Mouse (Mus musculus) forebrain, embryonic 14.5 days (tissue): ENCODE results near the gene Blzf1. TPM values are rescaled to one million over a fixed set of nuclear protein-coding genes. Genes with fewer than 3 reads are reported as not detected.
A peak's percentile ranks its signal among the peaks of the same experiment; 100 is the strongest.

ENCODE experiments used
- ATAC-seq: fragments of 200-750 bp; cut with Nextera tagmentation; 2 replicates; pipeline ENCODE4 v1.8.0; 2017; ENCODE audit warnings: mild to moderate bottlenecking, moderate library complexity
- DNase-seq: peaks from one replicate; pipeline ENCODE4 v3.0.0-alpha.2; 2015; ENCODE audit warnings: low spot score
- H3K27ac ChIP-seq: fragments of 300-500 bp; sonication (generic); 2 replicates; pipeline ENCODE4 v1.5.1; 2014; ENCODE audit warnings: low read depth, mild to moderate bottlenecking, control low read depth, low read length, moderate library complexity
- H3K27me3 ChIP-seq: fragments of 300-500 bp; sonication (generic); replicated peaks from 2 replicates; pipeline ENCODE4 v1.6.1; 2014; ENCODE audit warnings: low read length, control low read depth, mixed read lengths; ENCODE audit not compliant: control insufficient read depth, insufficient read depth
- H3K36me3 ChIP-seq: fragments of 300-500 bp; sonication (generic); 2 replicates; pipeline ENCODE4 v1.6.1; 2014; ENCODE audit warnings: low read length, control low read depth; ENCODE audit not compliant: control insufficient read depth, insufficient read depth
- H3K4me1 ChIP-seq: fragments of 300-500 bp; sonication (generic); 2 replicates; pipeline ENCODE4 v1.6.1; 2014; ENCODE audit warnings: antibody characterized with exemption, low read length, control low read depth; ENCODE audit not compliant: control insufficient read depth, insufficient read depth
- H3K4me2 ChIP-seq: fragments of 300-500 bp; sonication (generic); 2 replicates; pipeline ENCODE4 v1.6.1; 2014; ENCODE audit warnings: mild to moderate bottlenecking, control low read depth, low read length
- H3K4me3 ChIP-seq: fragments of 300-500 bp; sonication (generic); 2 replicates; pipeline ENCODE4 v1.5.1; 2014; ENCODE audit warnings: low read depth, low read length, control low read depth
- H3K9ac ChIP-seq: fragments of 300-500 bp; sonication (generic); 2 replicates; pipeline ENCODE4 v1.6.1; 2014; ENCODE audit warnings: mild to moderate bottlenecking, low read length, control low read depth, moderate library complexity
- H3K9me3 ChIP-seq: fragments of 300-500 bp; sonication (generic); replicated peaks from 2 replicates; pipeline ENCODE4 v1.6.1; 2016; ENCODE audit warnings: low read length, control low read depth, mixed read lengths; ENCODE audit not compliant: control insufficient read depth
- WGBS: fragments of 180-500 bp; shearing (Covaris S2); extraction: QIAGEN DNeasy Blood & Tissue Kit; methylation state at CpG from one replicate; pipeline ENCODE4 v1.1.7; 2014; 5-methylcytosine and 5-hydroxymethylcytosine counted together
- polyA plus RNA-seq: library from polyadenylated mRNA; unstranded; fragments of >200 nt; fragmentation: Nextera tagmentation; extraction: Ambion mirVana; gene quantifications from 2 replicates; pipeline ENCODE4 v1.2.1, GENCODE M21; 2014

The Blzf1 gene
- 27.5 and 28.5 TPM in 2 replicates for polyA plus RNA-seq

DNA sequence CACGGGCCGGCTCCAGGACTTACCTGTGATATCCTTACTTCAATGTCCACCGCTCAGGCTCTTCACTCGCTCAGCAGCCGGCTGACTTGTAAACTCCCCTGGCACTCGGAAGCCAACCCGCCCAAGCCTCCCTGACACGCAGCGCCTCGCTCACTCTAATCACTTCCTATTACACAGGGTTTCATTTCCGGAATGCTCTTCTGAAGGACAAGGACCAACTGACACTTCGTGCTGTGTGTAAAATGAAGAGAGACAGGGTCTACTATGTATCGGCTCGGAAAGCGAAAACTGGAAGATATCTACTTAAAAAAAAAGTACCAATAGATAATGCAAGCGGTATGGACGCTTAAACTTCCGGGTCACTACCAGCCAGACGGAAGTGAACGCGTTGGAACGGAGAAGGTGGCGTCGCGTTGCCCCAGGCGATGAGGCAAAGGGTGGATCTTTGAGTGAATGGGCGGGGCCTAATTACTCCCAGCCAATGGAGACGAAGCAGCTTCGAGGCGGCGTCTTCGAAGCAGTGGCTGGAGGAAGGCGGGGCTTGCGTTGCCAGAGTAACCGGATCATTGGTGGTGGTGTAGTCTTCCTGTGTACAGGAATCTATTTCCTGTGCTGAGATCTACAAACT, at the start of gene Blzf1:
Gene Blzf1, minus strand, starts transcription at position 366 of the 628 bp plus-strand sequence.
- H3K4me1 ChIP-seq: peaks cover 11% of the 10 kb centered on the region
- DNase-seq (peak; percentile 100), ATAC-seq (peak; percentile 99)
- H3K9ac ChIP-seq: peak within 1 kb of the TSS; percentile 72
- H3K27me3 ChIP-seq: no peaks in the 10 kb centered on the region
- WGBS: under 1% methylated on average over 35 of the region's 35 CpGs
- H3K27ac ChIP-seq: peak within 1 kb of the TSS; percentile 55
- peak within 1 kb of the TSS; percentile 75 for H3K4me3 ChIP-seq
- peaks cover 17% of the 10 kb centered on the region for H3K36me3 ChIP-seq
- peak within 1 kb of the TSS; percentile 81 for H3K4me2 ChIP-seq
- no peaks in the 10 kb centered on the region for H3K9me3 ChIP-seq

- Histone ChIP-seq H3K27ac (no peak overlapping the region), H3K4me2 (no peak overlapping the region), H3K27me3 (no peaks in the 10 kb centered on the region), H3K4me3 (no peak overlapping the region), H3K9me3 (no peaks in the 10 kb centered on the region), H3K9ac (no peak overlapping the region), H3K36me3 (peaks cover 5% of the 10 kb centered on the region; the same call in 1 of the 2 replicates), H3K4me1 (no peaks in the 10 kb centered on the region; the same call in 1 of the 2 replicates)
- DNase-seq: no peak
- 41% methylated on average over 3 of the region's 3 CpGs for WGBS
- ATAC-seq: no peak
Observed at GRCm38 (mm10) chr1:164353443-164353842, 46.2 kb upstream of the Blzf1 start.

DNA sequence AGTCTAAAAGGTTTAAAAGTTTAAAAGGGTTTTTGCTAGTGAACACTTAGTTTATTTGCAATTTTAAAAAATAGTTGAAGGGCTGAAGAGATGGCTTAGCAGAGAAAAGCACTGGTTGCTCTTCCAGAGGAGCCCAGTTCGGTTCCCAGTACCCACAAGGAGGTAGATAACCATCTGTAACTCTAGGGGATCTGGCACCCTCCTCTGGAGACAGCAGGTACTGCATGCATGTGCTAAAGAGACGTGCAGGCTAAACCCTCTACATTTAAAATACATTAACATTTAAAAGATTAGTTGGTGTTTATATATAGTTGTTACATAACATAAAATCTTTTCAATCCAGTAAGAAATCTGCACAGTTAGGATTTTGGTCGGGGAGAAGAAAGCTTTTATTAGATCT, 34.9 kb upstream of the Blzf1 start:
- ATAC-seq (no peak), DNase-seq (no peak)
- Histone ChIP-seq H3K27me3 (no peaks in the 10 kb centered on the region), H3K9ac (no peak overlapping the region), H3K4me2 (no peak overlapping the region), H3K4me3 (no peak overlapping the region), H3K27ac (no peak overlapping the region), H3K4me1 (no peaks in the 10 kb centered on the region), H3K9me3 (no peaks in the 10 kb centered on the region), H3K36me3 (peaks cover 8% of the 10 kb centered on the region; the same call in 1 of the 2 replicates)
- WGBS: 89% methylated on average over 3 of the region's 3 CpGs

GRCm38 (mm10) chr1:164335846-164336245, 28.6 kb upstream of the Blzf1 start:
- no peak for ATAC-seq
- no peak for DNase-seq
- Histone ChIP-seq H3K27me3 (no peaks in the 10 kb centered on the region), H3K4me1 (no peaks in the 10 kb centered on the region), H3K9me3 (no peaks in the 10 kb centered on the region), H3K27ac (no peak overlapping the region), H3K4me2 (no peak overlapping the region), H3K9ac (no peak overlapping the region), H3K4me3 (no peak overlapping the region), H3K36me3 (peaks cover 10% of the 10 kb centered on the region; the same call in 1 of the 2 replicates)
- 83% methylated on average over 4 of the region's 4 CpGs for WGBS

GRCm38 (mm10) chr1:164335435-164335834, 28.1 kb upstream of the Blzf1 start:
- DNase-seq: no peak
- H3K36me3 ChIP-seq: peaks cover 14% of the 10 kb centered on the region; the same call in 1 of the 2 replicates
- ATAC-seq: no peak
- no peaks in the 10 kb centered on the region for H3K27me3 ChIP-seq
- no peak overlapping the region for H3K27ac ChIP-seq
- H3K4me1 ChIP-seq: no peaks in the 10 kb centered on the region
- no peak overlapping the region for H3K4me3 ChIP-seq
- no peak overlapping the region for H3K4me2 ChIP-seq
- 96% methylated on average over 3 of the region's 3 CpGs for WGBS
- no peaks in the 10 kb centered on the region for H3K9me3 ChIP-seq
- H3K9ac ChIP-seq: no peak overlapping the region

DNA sequence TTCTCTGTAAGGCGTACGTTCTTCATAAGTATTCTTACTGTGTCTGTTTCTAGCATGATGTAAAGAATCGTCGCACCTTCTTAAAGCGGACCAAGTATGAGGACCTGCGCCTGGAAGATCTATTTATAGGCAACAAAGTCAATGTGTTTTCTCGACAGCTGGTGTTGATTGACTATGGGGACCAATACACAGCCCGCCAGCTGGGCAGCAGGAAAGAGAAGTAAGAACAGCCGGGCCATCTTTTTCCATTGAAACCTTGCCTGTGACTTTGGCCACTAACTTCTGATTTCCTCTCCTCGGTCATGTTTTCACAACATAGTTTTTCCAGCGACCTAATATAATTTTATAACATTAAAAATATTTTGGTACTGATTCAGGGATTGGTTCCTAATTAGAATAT, 25.3 kb upstream of the Blzf1 start:
- Histone ChIP-seq H3K27me3 (no peaks in the 10 kb centered on the region), H3K4me2 (no peak overlapping the region), H3K9me3 (no peaks in the 10 kb centered on the region), H3K4me1 (no peaks in the 10 kb centered on the region), H3K36me3 (peaks cover 16% of the 10 kb centered on the region; the same call in 1 of the 2 replicates), H3K9ac (no peak overlapping the region), H3K4me3 (no peak overlapping the region), H3K27ac (no peak overlapping the region)
- no peak for ATAC-seq
- 93% methylated on average over 11 of the region's 11 CpGs for WGBS
- no peak for DNase-seq

GRCm38 (mm10) chr1:164327764-164328163, 20.5 kb upstream of the Blzf1 start:
- H3K9me3 ChIP-seq: no peaks in the 10 kb centered on the region
- peaks cover 7% of the 10 kb centered on the region; the same call in 1 of the 2 replicates for H3K36me3 ChIP-seq
- no peak for DNase-seq
- no peaks in the 10 kb centered on the region for H3K4me1 ChIP-seq
- ATAC-seq: no peak
- H3K4me3 ChIP-seq: no peak overlapping the region
- H3K27me3 ChIP-seq: no peaks in the 10 kb centered on the region
- WGBS: 79% methylated on average over 7 of the region's 7 CpGs
- no peak overlapping the region for H3K9ac ChIP-seq
- no peak overlapping the region for H3K4me2 ChIP-seq
- no peak overlapping the region for H3K27ac ChIP-seq

- ATAC-seq: peak; percentile 70; the same call in 1 of the 2 replicates
- Histone ChIP-seq H3K27ac (no peak overlapping the region), H3K36me3 (peaks cover 7% of the 10 kb centered on the region; the same call in 1 of the 2 replicates), H3K4me3 (no peak overlapping the region), H3K9me3 (no peaks in the 10 kb centered on the region), H3K9ac (no peak overlapping the region), H3K4me1 (no peaks in the 10 kb centered on the region), H3K27me3 (no peaks in the 10 kb centered on the region), H3K4me2 (no peak overlapping the region)
- WGBS: 52% methylated on average over 6 of the region's 6 CpGs
- peak; percentile 50 for DNase-seq
Observed at GRCm38 (mm10) chr1:164326600-164327155, 19.4 kb upstream of the Blzf1 start.

GRCm38 (mm10) chr1:164324878-164325277, 17.6 kb upstream of the Blzf1 start:
- Histone ChIP-seq H3K9ac (no peak overlapping the region), H3K27me3 (no peaks in the 10 kb centered on the region), H3K4me3 (no peak overlapping the region), H3K4me1 (no peaks in the 10 kb centered on the region), H3K27ac (no peak overlapping the region), H3K4me2 (no peak overlapping the region), H3K9me3 (no peaks in the 10 kb centered on the region), H3K36me3 (0 out of 2 replicates have a peak, but pooled peaks cover 3% of the 10 kb centered on the region)
- whole genome bisulfite sequencing: 91% methylated on average over 2 of the region's 2 CpGs
- no peak for DNase-seq
- ATAC-seq: no peak
